Mouse (Mus musculus) neural tube, embryonic 12.5 days (tissue): ENCODE data around the gene 2810408A11Rik. TPM values are rescaled to one million over a fixed set of nuclear protein-coding genes. Genes with fewer than 3 reads are reported as not detected.
"Not testable (repeated sequence)": the region's sequence is repeated elsewhere in the genome, so short reads cannot be mapped to it uniquely, and the experiment has no call there.

Experiments
- ATAC-seq: fragments of 200-750 bp; cut with Nextera tagmentation; 2 replicates; pipeline ENCODE4 v1.8.0; 2017; ENCODE audit warnings: low read depth, mild to moderate bottlenecking, moderate TSS enrichment, moderate library complexity; ENCODE audit not compliant: low FRiP score
- H3K27ac ChIP-seq: fragments of 300-500 bp; sonication (generic); 2 replicates; pipeline ENCODE4 v1.5.1; 2016
- H3K27me3 ChIP-seq: fragments of 300-500 bp; sonication (generic); replicated peaks from 2 replicates; pipeline ENCODE4 v1.6.1; 2016; ENCODE audit warnings: mild to moderate bottlenecking
- H3K36me3 ChIP-seq: fragments of 300-500 bp; sonication (generic); 2 replicates; pipeline ENCODE4 v1.6.1; 2016; ENCODE audit warnings: mild to moderate bottlenecking
- H3K4me1 ChIP-seq: fragments of 300-500 bp; sonication (generic); 2 replicates; pipeline ENCODE4 v1.6.1; 2016
- H3K4me2 ChIP-seq: fragments of 300-500 bp; sonication (generic); replicated peaks from 2 replicates; pipeline ENCODE4 v1.6.1; 2016; ENCODE audit warnings: mild to moderate bottlenecking
- H3K4me3 ChIP-seq: fragments of 300-500 bp; sonication (generic); 2 replicates; pipeline ENCODE4 v1.5.1; 2016
- H3K9ac ChIP-seq: fragments of 300-500 bp; sonication (generic); 2 replicates; pipeline ENCODE4 v1.6.1; 2016; ENCODE audit warnings: mild to moderate bottlenecking
- H3K9me3 ChIP-seq: fragments of 300-500 bp; sonication (generic); 2 replicates; pipeline ENCODE4 v1.6.1; 2016; ENCODE audit warnings: mild to moderate bottlenecking
- WGBS: fragments of 180-500 bp; shearing (Covaris S2); methylation state at CpG from one replicate; pipeline ENCODE4 v1.1.7; 2016; 5-methylcytosine and 5-hydroxymethylcytosine counted together
- polyA plus RNA-seq: library from polyadenylated mRNA; unstranded; fragments of >200 nt; fragmentation: Nextera tagmentation; extraction: Ambion mirVana; gene quantifications from 2 replicates; pipeline ENCODE4 v1.2.1, GENCODE M21; 2016

Gene 2810408A11Rik
- polyA plus RNA-seq, 1 experiment from 2014 or later = 18.1 TPM

GRCm38 (mm10) chr11:69937834-69938233 lies 37.0 kb upstream of the 2810408A11Rik start:
- H3K4me1 ChIP-seq = peaks cover 23% of the 10 kb centered on the region
- H3K4me3 ChIP-seq = no peak overlapping the region
- H3K36me3 ChIP-seq = no peaks in the 10 kb centered on the region
- H3K27me3 ChIP-seq = peaks cover 41% of the 10 kb centered on the region
- ATAC-seq = no peak
- WGBS = 69% methylated on average over 5 of the region's 5 CpGs
- H3K27ac ChIP-seq = no peak overlapping the region
- no peak overlapping the region for H3K9ac ChIP-seq
- peak overlapping the region; percentile 100; the same call in 1 of the 2 replicates for H3K4me2 ChIP-seq
- H3K9me3 ChIP-seq = no peaks in the 10 kb centered on the region

- Histone ChIP-seq H3K9me3 (no peaks in the 10 kb centered on the region), H3K9ac (no peak overlapping the region), H3K27ac (no peak overlapping the region), H3K4me3 (no peak overlapping the region), H3K4me1 (peaks cover 23% of the 10 kb centered on the region), H3K36me3 (no peaks in the 10 kb centered on the region), H3K4me2 (peak overlapping the region; percentile 100; the same call in 1 of the 2 replicates), H3K27me3 (peaks cover 41% of the 10 kb centered on the region)
- 45% methylated on average over 4 of the region's 4 CpGs for WGBS
- ATAC-seq = no peak
Observed at GRCm38 (mm10) chr11:69937385-69937784, 36.6 kb upstream of the 2810408A11Rik start.

- Histone ChIP-seq H3K4me1 (peaks cover 23% of the 10 kb centered on the region), H3K27ac (no peak overlapping the region), H3K4me2 (peak overlapping the region; percentile 100), H3K4me3 (no peak overlapping the region), H3K27me3 (peaks cover 41% of the 10 kb centered on the region), H3K36me3 (no peaks in the 10 kb centered on the region), H3K9ac (no peak overlapping the region), H3K9me3 (no peaks in the 10 kb centered on the region)
- ATAC-seq = no peak
- WGBS = 50% methylated on average over 9 of the region's 9 CpGs
Observed at GRCm38 (mm10) chr11:69936714-69937347, 36.0 kb upstream of the 2810408A11Rik start.

GRCm38 (mm10) chr11:69936156-69936555 lies 35.4 kb upstream of the 2810408A11Rik start:
- peak; percentile 13; the same call in 1 of the 2 replicates for ATAC-seq
- Histone ChIP-seq H3K9me3 (no peaks in the 10 kb centered on the region), H3K9ac (peak overlapping the region; percentile 64), H3K27ac (no peak overlapping the region), H3K4me3 (peak overlapping the region; percentile 56), H3K36me3 (no peaks in the 10 kb centered on the region), H3K4me2 (peak overlapping the region; percentile 100), H3K4me1 (peaks cover 23% of the 10 kb centered on the region), H3K27me3 (peaks cover 41% of the 10 kb centered on the region)
- WGBS = 1% methylated on average over 30 of the region's 30 CpGs

- ATAC-seq = peak; percentile 86
- H3K4me2 ChIP-seq = peak within 1 kb of the TSS; percentile 100
- H3K4me1 ChIP-seq = peaks cover 23% of the 10 kb centered on the region
- WGBS = 2% methylated on average over 53 of the region's 62 CpGs
- peak within 1 kb of the TSS; percentile 56 for H3K4me3 ChIP-seq
- H3K36me3 ChIP-seq = no peaks in the 10 kb centered on the region
- no peaks in the 10 kb centered on the region for H3K9me3 ChIP-seq
- peak within 1 kb of the TSS; percentile 64 for H3K9ac ChIP-seq
- no peak within 1 kb of the TSS; the same call in 1 of the 2 replicates for H3K27ac ChIP-seq
- peaks cover 41% of the 10 kb centered on the region for H3K27me3 ChIP-seq
Observed at GRCm38 (mm10) chr11:69935137-69935879, 34.5 kb upstream of the 2810408A11Rik start, which contains the start of gene Ybx2. Gene Ybx2 (plus strand): TSS chr11:69935796.

- Histone ChIP-seq H3K4me1 (peaks cover 23% of the 10 kb centered on the region), H3K4me3 (no peak overlapping the region), H3K9ac (no peak overlapping the region), H3K4me2 (peak overlapping the region; percentile 100), H3K36me3 (no peaks in the 10 kb centered on the region), H3K27me3 (peaks cover 41% of the 10 kb centered on the region), H3K27ac (no peak overlapping the region), H3K9me3 (no peaks in the 10 kb centered on the region)
- ATAC-seq = no peak
- 23% methylated on average over 6 of the region's 6 CpGs for WGBS
Observed at GRCm38 (mm10) chr11:69934681-69935080, 33.9 kb upstream of the 2810408A11Rik start.

GRCm38 (mm10) chr11:69934169-69934568 lies 33.4 kb upstream of the 2810408A11Rik start:
- Histone ChIP-seq H3K27ac (no peak overlapping the region), H3K4me2 (peak overlapping the region; percentile 50), H3K4me1 (peaks cover 23% of the 10 kb centered on the region), H3K36me3 (no peaks in the 10 kb centered on the region), H3K9ac (no peak overlapping the region), H3K9me3 (no peaks in the 10 kb centered on the region), H3K27me3 (peaks cover 40% of the 10 kb centered on the region), H3K4me3 (peak overlapping the region; percentile 13; the same call in 1 of the 2 replicates)
- ATAC-seq = no peak
- 2% methylated on average over 18 of the region's 18 CpGs for WGBS

- Histone ChIP-seq H3K4me2 (no peak overlapping the region), H3K36me3 (no peaks in the 10 kb centered on the region), H3K9ac (no peak overlapping the region), H3K27me3 (peaks cover 29% of the 10 kb centered on the region), H3K4me3 (no peak overlapping the region), H3K27ac (no peak overlapping the region), H3K9me3 (no peaks in the 10 kb centered on the region), H3K4me1 (peaks cover 23% of the 10 kb centered on the region)
- WGBS = 82% methylated on average over 4 of the region's 4 CpGs
- ATAC-seq = no peak
Observed at GRCm38 (mm10) chr11:69933066-69933465, 32.3 kb upstream of the 2810408A11Rik start.

- H3K4me3 ChIP-seq = no peak overlapping the region
- no peaks in the 10 kb centered on the region for H3K36me3 ChIP-seq
- 44% methylated on average over 3 of the region's 3 CpGs for WGBS
- H3K9me3 ChIP-seq = no peaks in the 10 kb centered on the region
- no peak overlapping the region for H3K4me2 ChIP-seq
- H3K27ac ChIP-seq = no peak overlapping the region
- no peak for ATAC-seq
- peaks cover 21% of the 10 kb centered on the region for H3K27me3 ChIP-seq
- peaks cover 23% of the 10 kb centered on the region for H3K4me1 ChIP-seq
- no peak overlapping the region for H3K9ac ChIP-seq
Observed at GRCm38 (mm10) chr11:69932254-69932653, 31.5 kb upstream of the 2810408A11Rik start.

- Histone ChIP-seq H3K4me2 (no peak overlapping the region), H3K27me3 (peaks cover 16% of the 10 kb centered on the region), H3K27ac (no peak overlapping the region), H3K4me3 (no peak overlapping the region), H3K36me3 (no peaks in the 10 kb centered on the region), H3K4me1 (peaks cover 20% of the 10 kb centered on the region), H3K9me3 (no peaks in the 10 kb centered on the region), H3K9ac (no peak overlapping the region)
- no peak for ATAC-seq
- WGBS = 73% methylated on average over 8 of the region's 8 CpGs
Observed at GRCm38 (mm10) chr11:69931769-69932168, 31.0 kb upstream of the 2810408A11Rik start.

GRCm38 (mm10) chr11:69930967-69931537 lies 30.3 kb upstream of the 2810408A11Rik start:
- no peak for ATAC-seq
- peaks cover 13% of the 10 kb centered on the region for H3K4me1 ChIP-seq
- peaks cover 9% of the 10 kb centered on the region for H3K27me3 ChIP-seq
- H3K4me2 ChIP-seq = no peak overlapping the region
- 74% methylated on average over 3 of the region's 3 CpGs for WGBS
- H3K9me3 ChIP-seq = no peaks in the 10 kb centered on the region
- no peak overlapping the region for H3K9ac ChIP-seq
- H3K4me3 ChIP-seq = no peak overlapping the region
- H3K27ac ChIP-seq = no peak overlapping the region
- no peaks in the 10 kb centered on the region for H3K36me3 ChIP-seq

GRCm38 (mm10) chr11:69930176-69930575 lies 29.4 kb upstream of the 2810408A11Rik start:
- H3K4me2 ChIP-seq, H3K9me3 ChIP-seq, H3K4me3 ChIP-seq, H3K27ac ChIP-seq, H3K4me1 ChIP-seq, H3K36me3 ChIP-seq, H3K9ac ChIP-seq, H3K27me3 ChIP-seq, ATAC-seq: not testable (repeated sequence)
- WGBS = 88% methylated on average over 8 of the region's 8 CpGs
